Mouse (Mus musculus) gastrocnemius, postnatal 36 days (tissue): Measurements from ENCODE around the gene Olfr694. TPM values are rescaled to one million over a fixed set of nuclear protein-coding genes. Genes with fewer than 3 reads are reported as not detected.

Experiments used
- total RNA-seq, 2 experiments: library from RNA; stranded (reverse); gene quantifications; 2 replicates each; pipeline ENCODE4 v1.2.3; 2021

Olfr694 gene
- total RNA-seq, 2 experiments from 2014 or later, result not detected

Other genes with a start within 250 kb of the Olfr694 start
- gene Olfr693, start 11.2 kb downstream of the Olfr694 start, total RNA-seq, result not detected
- gene Olfr695, start 24.6 kb upstream of the Olfr694 start, total RNA-seq, result not detected
- not detected for gene Olfr697, start 50.6 kb upstream of the Olfr694 start, total RNA-seq
- not detected for gene Olfr698, start 63.6 kb upstream of the Olfr694 start, total RNA-seq
- not detected for gene Olfr699, start 101.4 kb upstream of the Olfr694 start, total RNA-seq
- not detected for gene Olfr700, start 117.0 kb upstream of the Olfr694 start, total RNA-seq
- not detected for gene Olfr701, start 122.3 kb upstream of the Olfr694 start, total RNA-seq
- gene Olfr702, start 142.1 kb upstream of the Olfr694 start, total RNA-seq, result not detected
- gene Olfr703, start 151.5 kb upstream of the Olfr694 start, total RNA-seq, result not detected
- gene Olfr704, start 171.4 kb upstream of the Olfr694 start, total RNA-seq, result not detected
- gene Olfr705, start 185.1 kb upstream of the Olfr694 start, total RNA-seq, result not detected
- gene Olfr706, start 196.3 kb upstream of the Olfr694 start, total RNA-seq, result not detected
- gene Olfr707, start 209.4 kb upstream of the Olfr694 start, total RNA-seq, result not detected
- gene Olfr1532-ps1, start 216.2 kb upstream of the Olfr694 start, total RNA-seq, result not detected
- not detected for gene Olfr709-ps1, start 240.4 kb upstream of the Olfr694 start, total RNA-seq